Mouse (Mus musculus): ENCODE measurements around the gene Klf13. TPM values are rescaled to one million over a fixed set of nuclear protein-coding genes. Genes with fewer than 3 reads are reported as not detected.

Gene Klf13
- total and polyA plus RNA-seq, 2 experiments from 2014 or later = 32.0 TPM

DNA sequence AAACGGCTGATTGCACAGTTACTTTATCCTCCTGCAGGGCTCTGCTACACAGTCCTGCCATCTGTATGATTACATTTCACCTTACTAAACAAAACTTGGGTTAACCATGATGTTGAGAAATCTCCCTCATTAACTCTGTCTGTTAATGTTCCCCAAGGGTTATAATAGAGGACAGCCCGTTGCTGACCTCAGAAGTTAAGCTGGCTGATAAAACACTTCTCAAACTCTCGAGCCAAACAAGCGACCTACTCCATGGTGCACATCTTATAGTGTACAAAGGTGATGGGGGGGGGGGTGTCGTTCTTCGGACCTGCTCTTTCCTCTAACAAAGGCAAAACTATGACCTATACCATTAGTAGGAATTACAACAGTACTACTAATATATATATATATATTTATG is 67.0 kb downstream of the Klf13 start:
- Histone ChIP-seq H3K36me3 (ENCODE audit: insufficient read depth) (no peaks in the 10 kb centered on the region), H3K4me1 (ENCODE audit: insufficient read depth) (no peaks in the 10 kb centered on the region), H3K4me2 (ENCODE audit: low read depth) (no peak overlapping the region), H3K27ac (ENCODE audit: low read depth, low read length) (no peak overlapping the region), H3K9me3 (ENCODE audit: low read length) (no peaks in the 10 kb centered on the region), H3K27me3 (ENCODE audit: insufficient read depth, low read length) (no peaks in the 10 kb centered on the region), H3K4me3 (ENCODE audit: low read depth, low read length) (no peak overlapping the region), H3K9ac (no peak overlapping the region)
- no peak for ATAC-seq
- 82% methylated on average over 6 of the region's 6 CpGs for WGBS
- DNase-seq = no peak
- no peak for TF ChIP-seq CTCF (IDR thresholded peaks at IDR 0.05; ENCODE audit: low read depth)

DNA sequence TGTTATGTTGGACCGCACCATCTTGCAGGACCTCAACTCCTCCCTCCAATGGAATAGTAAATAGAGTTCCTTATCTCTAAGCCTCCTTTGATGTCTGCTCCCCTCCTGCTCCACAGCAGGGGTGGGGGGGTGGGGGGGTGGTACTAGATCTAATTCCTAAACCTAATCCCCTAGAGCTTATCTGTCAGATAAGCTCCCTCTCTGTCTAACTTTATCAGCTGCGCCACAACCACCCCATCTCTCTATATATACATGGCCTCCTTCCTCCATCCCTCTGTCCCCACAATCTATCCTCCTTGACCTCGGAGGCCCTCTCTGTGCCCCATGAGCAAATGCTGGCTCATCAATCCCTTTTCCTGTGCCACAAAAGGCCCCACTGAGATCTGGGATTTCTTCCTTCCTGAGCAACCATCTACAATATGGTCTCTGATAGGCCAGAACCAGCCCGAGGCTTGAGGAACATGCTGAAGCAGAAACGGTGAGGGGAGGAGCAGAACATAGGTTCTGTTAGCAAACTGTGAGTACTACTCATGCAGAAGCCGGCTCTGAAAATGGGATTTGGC is 70.3 kb downstream of the Klf13 start:
- H3K9ac ChIP-seq = no peak overlapping the region
- WGBS = 73% methylated on average over 6 of the region's 6 CpGs
- H3K9me3 ChIP-seq (ENCODE audit: low read length) = no peaks in the 10 kb centered on the region
- no peak overlapping the region for H3K4me2 ChIP-seq (ENCODE audit: low read depth)
- no peak overlapping the region for H3K27ac ChIP-seq (ENCODE audit: low read depth, low read length)
- no peaks in the 10 kb centered on the region for H3K4me1 ChIP-seq (ENCODE audit: insufficient read depth)
- ATAC-seq (no peak), DNase-seq (no peak)
- no peaks in the 10 kb centered on the region for H3K27me3 ChIP-seq (ENCODE audit: insufficient read depth, low read length)
- H3K4me3 ChIP-seq (ENCODE audit: low read depth, low read length) = no peak overlapping the region
- TF ChIP-seq CTCF (IDR thresholded peaks at IDR 0.05; ENCODE audit: low read depth) = no peak
- no peaks in the 10 kb centered on the region for H3K36me3 ChIP-seq (ENCODE audit: insufficient read depth)

- Histone ChIP-seq H3K36me3 (ENCODE audit: insufficient read depth) (no peaks in the 10 kb centered on the region), H3K4me1 (ENCODE audit: insufficient read depth) (no peaks in the 10 kb centered on the region), H3K4me3 (ENCODE audit: low read depth, low read length) (no peak overlapping the region), H3K27me3 (ENCODE audit: insufficient read depth, low read length) (no peaks in the 10 kb centered on the region), H3K9ac (no peak overlapping the region), H3K4me2 (ENCODE audit: low read depth) (no peak overlapping the region), H3K9me3 (ENCODE audit: low read length) (no peaks in the 10 kb centered on the region), H3K27ac (ENCODE audit: low read depth, low read length) (no peak overlapping the region)
- 94% methylated on average over 4 of the region's 4 CpGs for WGBS
- no peak for TF ChIP-seq CTCF (IDR thresholded peaks at IDR 0.05; ENCODE audit: low read depth)
- no peak for DNase-seq
- ATAC-seq = no peak
Observed at GRCm38 (mm10) chr7:63865911-63866310, 72.8 kb downstream of the Klf13 start.

- Histone ChIP-seq H3K27me3 (ENCODE audit: insufficient read depth, low read length) (peaks cover 3% of the 10 kb centered on the region; the same call in 1 of the 2 replicates), H3K27ac (ENCODE audit: low read depth, low read length) (no peak overlapping the region), H3K36me3 (ENCODE audit: insufficient read depth) (no peaks in the 10 kb centered on the region), H3K4me3 (ENCODE audit: low read depth, low read length) (no peak overlapping the region), H3K4me2 (ENCODE audit: low read depth) (no peak overlapping the region), H3K9ac (no peak overlapping the region), H3K9me3 (ENCODE audit: low read length) (no peaks in the 10 kb centered on the region), H3K4me1 (ENCODE audit: insufficient read depth) (peaks cover 3% of the 10 kb centered on the region; the same call in 1 of the 2 replicates)
- 81% methylated on average over 1 of the region's 1 CpGs for WGBS
- DNase-seq = no peak
- TF ChIP-seq CTCF (IDR thresholded peaks at IDR 0.05; ENCODE audit: low read depth) = no peak
- no peak for ATAC-seq
Observed at GRCm38 (mm10) chr7:63863046-63863445, 75.7 kb downstream of the Klf13 start.

DNA sequence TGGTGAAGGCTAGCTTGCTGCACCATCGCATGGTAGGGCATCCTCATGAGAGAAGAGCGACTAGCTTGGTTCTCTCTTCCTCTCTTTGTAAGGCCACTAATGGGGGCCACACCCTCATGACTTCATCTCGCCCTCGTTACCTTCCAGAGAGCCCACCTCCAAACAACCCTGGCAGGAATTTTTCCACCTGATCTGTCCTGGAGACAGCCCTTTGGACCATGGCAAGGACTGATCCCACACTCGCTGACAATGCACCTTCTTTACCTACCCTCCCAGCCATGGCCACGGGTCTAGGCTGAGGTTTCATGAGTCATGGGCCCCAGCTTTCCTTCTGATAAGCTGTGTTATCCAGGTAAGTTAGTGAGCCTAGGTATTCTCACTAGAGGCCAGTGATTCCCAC is 77.6 kb downstream of the Klf13 start:
- Histone ChIP-seq H3K4me3 (ENCODE audit: low read depth, low read length) (no peak overlapping the region), H3K36me3 (ENCODE audit: insufficient read depth) (no peaks in the 10 kb centered on the region), H3K9me3 (ENCODE audit: low read length) (no peaks in the 10 kb centered on the region), H3K9ac (no peak overlapping the region), H3K27me3 (ENCODE audit: insufficient read depth, low read length) (peaks cover 3% of the 10 kb centered on the region; the same call in 1 of the 2 replicates), H3K4me2 (ENCODE audit: low read depth) (no peak overlapping the region), H3K27ac (ENCODE audit: low read depth, low read length) (no peak overlapping the region), H3K4me1 (ENCODE audit: insufficient read depth) (peaks cover 3% of the 10 kb centered on the region; the same call in 1 of the 2 replicates)
- no peak for DNase-seq
- ATAC-seq = no peak
- TF ChIP-seq CTCF (IDR thresholded peaks at IDR 0.05; ENCODE audit: low read depth) = no peak
- 89% methylated on average over 6 of the region's 6 CpGs for WGBS

- Histone ChIP-seq H3K9me3 (ENCODE audit: low read length) (no peaks in the 10 kb centered on the region), H3K27ac (ENCODE audit: low read depth, low read length) (no peak overlapping the region), H3K9ac (peak overlapping the region; percentile 43), H3K4me1 (ENCODE audit: insufficient read depth) (peaks cover 3% of the 10 kb centered on the region; the same call in 1 of the 2 replicates), H3K27me3 (ENCODE audit: insufficient read depth, low read length) (peaks cover 3% of the 10 kb centered on the region; the same call in 1 of the 2 replicates), H3K36me3 (ENCODE audit: insufficient read depth) (no peaks in the 10 kb centered on the region), H3K4me2 (ENCODE audit: low read depth) (peak overlapping the region; percentile 61), H3K4me3 (ENCODE audit: low read depth, low read length) (peak overlapping the region; percentile 33)
- peak; percentile 82 for DNase-seq
- ATAC-seq = peak; percentile 94
- no peak for TF ChIP-seq CTCF (IDR thresholded peaks at IDR 0.05; ENCODE audit: low read depth)
- WGBS = 7% methylated on average over 22 of the region's 22 CpGs
Observed at GRCm38 (mm10) chr7:63858571-63859152, 80.1 kb downstream of the Klf13 start.

- peaks cover 3% of the 10 kb centered on the region; the same call in 1 of the 2 replicates for H3K4me1 ChIP-seq (ENCODE audit: insufficient read depth)
- peaks cover 3% of the 10 kb centered on the region; the same call in 1 of the 2 replicates for H3K27me3 ChIP-seq (ENCODE audit: insufficient read depth, low read length)
- ATAC-seq = no peak
- WGBS = 80% methylated on average over 17 of the region's 17 CpGs
- no peak overlapping the region for H3K27ac ChIP-seq (ENCODE audit: low read depth, low read length)
- H3K9ac ChIP-seq = no peak overlapping the region
- no peaks in the 10 kb centered on the region for H3K9me3 ChIP-seq (ENCODE audit: low read length)
- peak overlapping the region; percentile 33; the same call in 1 of the 2 replicates for H3K4me3 ChIP-seq (ENCODE audit: low read depth, low read length)
- TF ChIP-seq CTCF (IDR thresholded peaks at IDR 0.05; ENCODE audit: low read depth) = no peak
- peak overlapping the region; percentile 61; the same call in 1 of the 2 replicates for H3K4me2 ChIP-seq (ENCODE audit: low read depth)
- no peaks in the 10 kb centered on the region for H3K36me3 ChIP-seq (ENCODE audit: insufficient read depth)
- DNase-seq = no peak
Observed at GRCm38 (mm10) chr7:63857771-63858417, 80.8 kb downstream of the Klf13 start.

Measured in forebrain, postnatal 0 days (tissue).